Mouse (Mus musculus) lung, adult 2 months (tissue): ENCODE measurements around the gene Mical1. TPM values are rescaled to one million over a fixed set of nuclear protein-coding genes. Genes with fewer than 3 reads are reported as not detected.

Source experiments
- DNase-seq: peaks from one replicate; pipeline ENCODE4 v3.0.0; 2022
- H3K4me1 ChIP-seq: fragments of 200-500 bp; 2 replicates; pipeline ENCODE4 v1.6.1; 2011; ENCODE audit warnings: low read length; ENCODE audit not compliant: control insufficient read depth, insufficient read depth
- H3K4me3 ChIP-seq: fragments of 200-500 bp; replicated peaks from 2 replicates; pipeline ENCODE3; 2011; ENCODE audit warnings: low read depth, mild to moderate bottlenecking, control low read depth, low read length; ENCODE audit errors: extremely low read depth
- CTCF ChIP-seq: fragments of 200-500 bp; IDR thresholded peaks from 2 replicates; pipeline ENCODE4 v1.5.1; 2011; ENCODE audit warnings: mild to moderate bottlenecking, low read length, control low read depth; ENCODE audit not compliant: insufficient read depth
- POLR2A ChIP-seq: fragments of 200-500 bp; IDR thresholded peaks from 2 replicates; pipeline ENCODE4 v1.6.1; 2011; ENCODE audit warnings: low read depth, mild to moderate bottlenecking, control low read depth, low read length, borderline replicate concordance; ENCODE audit errors: extremely low read depth
- WGBS: fragments of 180-500 bp; shearing (Covaris S2); methylation state at CpG from one replicate; pipeline ENCODE4 v1.1.7; 2018; 5-methylcytosine and 5-hydroxymethylcytosine counted together
- polyA plus RNA-seq: library from polyadenylated mRNA; depleted of rRNA; stranded (reverse); fragments of >200 nt; gene quantifications from 2 replicates; pipeline ENCODE4 v1.2.3, GENCODE M21; 2012; rRNA removed

The Mical1 gene
- polyA plus RNA-seq: 56.3 and 70.7 TPM in 2 replicates

DNA sequence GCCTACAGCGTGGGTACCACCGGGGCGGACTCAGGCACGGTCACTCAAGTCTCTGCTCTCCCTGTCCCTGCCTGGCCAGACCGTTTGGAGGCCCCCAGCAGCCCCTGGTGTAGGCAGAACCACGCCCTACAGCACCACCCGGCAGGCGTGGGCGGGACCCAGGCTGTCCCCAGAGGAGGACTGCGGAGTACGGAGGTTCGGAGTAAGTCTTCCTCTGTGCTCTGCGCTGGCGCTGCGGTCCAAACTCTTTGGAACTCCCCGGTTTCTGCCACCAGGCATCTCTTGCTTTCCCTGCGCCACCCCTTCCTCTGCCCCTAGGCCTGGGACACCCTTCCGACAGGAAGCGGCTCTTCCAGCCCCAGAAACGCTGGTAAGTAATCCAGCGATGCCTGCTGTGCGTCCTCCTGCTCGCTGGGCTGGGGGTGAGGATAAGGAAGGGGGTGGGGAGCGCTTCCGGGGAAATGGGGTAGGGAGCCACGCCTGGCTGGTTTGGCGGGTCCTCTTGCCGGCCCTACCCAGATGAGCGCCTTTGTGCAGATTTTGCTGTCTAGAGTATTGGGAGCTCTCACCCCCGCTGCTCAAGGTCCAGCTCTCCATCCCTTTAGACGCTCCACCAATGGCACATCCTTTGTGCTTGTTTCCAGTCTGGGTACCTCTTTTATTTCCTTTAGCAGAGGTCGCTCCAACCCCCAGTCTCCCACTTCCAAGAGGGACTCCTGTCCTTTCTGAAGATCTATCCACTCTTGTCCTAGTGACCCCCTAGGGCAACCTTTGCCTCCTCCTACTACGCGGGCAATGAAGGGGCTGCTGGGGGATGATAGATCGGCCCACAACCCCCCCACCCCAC lies at the start of gene Mical1:
Gene Mical1 (plus strand): TSS at position 144 of the 847 bp plus-strand sequence.
- TF ChIP-seq POLR2A (peak; percentile 71; the same call in 1 of the 2 replicates), CTCF (no peak)
- peak; percentile 77 for DNase-seq
- WGBS: under 1% methylated on average over 35 of the region's 35 CpGs
- Histone ChIP-seq H3K4me1 (peaks cover 10% of the 10 kb centered on the region), H3K4me3 (peak within 1 kb of the TSS; percentile 76)

DNA sequence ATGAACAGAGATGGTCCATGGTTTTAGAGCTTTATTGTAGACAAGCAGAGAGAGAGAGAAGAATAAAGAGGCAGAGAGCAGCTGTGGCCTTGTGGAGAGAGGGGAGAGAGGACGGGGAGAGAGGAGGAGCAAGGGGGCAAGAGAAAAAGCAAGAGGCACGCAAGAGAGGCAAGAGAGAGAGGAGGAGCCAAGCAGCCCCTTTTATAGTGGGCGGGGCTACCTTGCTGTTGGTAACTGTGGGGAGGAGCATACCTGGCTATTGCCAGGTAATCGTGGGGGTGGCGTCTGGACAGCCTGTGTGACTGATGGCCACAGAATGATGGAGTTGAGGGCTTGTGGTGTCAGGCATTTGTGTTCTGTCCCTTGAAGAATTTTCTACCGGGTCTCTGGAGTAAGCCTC lies 49.7 kb upstream of the Mical1 start:
- no peaks in the 10 kb centered on the region for H3K4me1 ChIP-seq
- no peak overlapping the region for H3K4me3 ChIP-seq
- no peak for TF ChIP-seq CTCF
- TF ChIP-seq POLR2A: no peak
- no peak for DNase-seq
- WGBS: 58% methylated on average over 6 of the region's 6 CpGs

DNA sequence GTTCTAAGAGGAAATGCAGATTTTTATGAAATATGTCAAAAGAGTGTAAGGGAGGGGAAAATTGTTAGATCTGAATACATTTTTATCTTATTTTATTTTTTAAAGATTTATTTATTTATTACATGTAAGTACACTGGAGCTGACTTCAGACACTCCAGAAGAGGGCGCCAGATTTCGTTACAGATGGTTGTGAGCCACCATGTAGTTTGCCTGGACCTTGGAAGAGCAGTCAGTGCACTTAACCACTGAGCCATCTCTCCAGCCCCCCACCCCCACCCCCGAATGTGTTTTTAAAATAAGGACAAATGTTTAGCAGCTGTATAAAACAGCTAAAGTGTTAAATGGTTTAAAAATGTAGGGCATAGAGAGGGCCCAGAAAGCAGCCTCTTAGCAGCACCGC lies 41.5 kb upstream of the Mical1 start:
- no peaks in the 10 kb centered on the region for H3K4me1 ChIP-seq
- DNase-seq: peak; percentile 36
- no peak overlapping the region for H3K4me3 ChIP-seq
- TF ChIP-seq POLR2A: no peak
- peak; percentile 48; the same call in 1 of the 2 replicates for TF ChIP-seq CTCF
- 31% methylated on average over 4 of the region's 4 CpGs for whole genome bisulfite sequencing

- DNase-seq: no peak
- no peak overlapping the region for H3K4me3 ChIP-seq
- TF ChIP-seq POLR2A: no peak
- no peak for TF ChIP-seq CTCF
- H3K4me1 ChIP-seq: no peaks in the 10 kb centered on the region
- WGBS: 31% methylated on average over 3 of the region's 3 CpGs
These were observed 41.0 kb upstream of the Mical1 start for GRCm38 (mm10) chr10:41435141-41435540.

DNA sequence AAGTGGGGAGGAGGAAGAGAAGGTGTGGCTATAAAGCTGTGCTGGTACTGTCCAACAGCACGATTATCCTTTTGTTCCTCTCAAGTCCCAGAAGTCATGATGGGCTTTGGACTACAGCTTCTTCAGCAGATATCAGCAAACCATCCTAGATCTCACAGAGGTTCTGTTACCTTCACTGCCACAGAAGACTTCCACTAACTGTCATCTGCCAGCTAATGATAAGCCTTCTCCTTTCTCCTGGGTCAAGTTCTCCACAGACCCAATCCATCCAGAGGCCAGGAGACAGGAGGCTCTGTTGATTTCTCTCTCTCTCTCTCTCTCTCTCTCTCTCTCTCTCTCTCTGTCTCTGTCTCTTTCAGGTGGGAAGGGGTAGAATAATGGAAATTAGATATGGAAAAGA lies 27.9 kb upstream of the Mical1 start:
- no peak for DNase-seq
- H3K4me1 ChIP-seq: no peaks in the 10 kb centered on the region; the same call in none of the 2 replicates
- 57% methylated on average over 1 of the region's 1 CpGs for WGBS
- TF ChIP-seq CTCF (no peak), POLR2A (no peak)
- H3K4me3 ChIP-seq: no peak overlapping the region

DNA sequence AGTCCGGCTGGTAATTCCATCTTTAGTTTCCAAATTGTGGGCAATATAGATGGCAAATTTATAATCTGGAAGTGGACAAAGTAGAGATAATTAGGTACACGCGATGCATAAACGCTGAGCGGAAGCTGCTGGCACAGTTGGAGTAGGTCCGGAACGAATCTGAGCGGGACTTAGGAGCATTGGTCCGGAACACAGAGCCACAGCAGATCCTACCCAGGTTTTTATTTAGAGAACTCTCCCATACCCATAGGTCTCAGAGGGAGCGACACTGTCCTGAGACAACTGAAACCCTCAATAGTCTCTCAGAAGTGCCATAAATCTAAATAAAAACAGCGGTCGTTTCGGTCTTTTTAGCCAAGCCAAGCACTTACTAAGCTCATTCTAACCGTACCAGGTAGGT lies 26.4 kb upstream of the Mical1 start:
- no peaks in the 10 kb centered on the region; the same call in none of the 2 replicates for H3K4me1 ChIP-seq
- TF ChIP-seq POLR2A (no peak), CTCF (no peak)
- H3K4me3 ChIP-seq: peak overlapping the region; percentile 76
- no peak for DNase-seq
- 10% methylated on average over 14 of the region's 14 CpGs for WGBS

GRCm38 (mm10) chr10:41450137-41450670 lies 25.9 kb upstream of the Mical1 start, which contains the start of gene Zbtb24:
Gene Zbtb24 (plus strand): TSS chr10:41450383.
- TF ChIP-seq POLR2A: no peak
- TF ChIP-seq CTCF: no peak
- peak; percentile 96 for DNase-seq
- peak within 1 kb of the TSS; percentile 76 for H3K4me3 ChIP-seq
- H3K4me1 ChIP-seq: no peaks in the 10 kb centered on the region; the same call in none of the 2 replicates
- under 1% methylated on average over 49 of the region's 49 CpGs for WGBS

- TF ChIP-seq POLR2A (no peak), CTCF (no peak)
- 41% methylated on average over 18 of the region's 18 CpGs for WGBS
- H3K4me1 ChIP-seq: no peaks in the 10 kb centered on the region; the same call in none of the 2 replicates
- peak overlapping the region; percentile 76 for H3K4me3 ChIP-seq
- peak; percentile 9 for DNase-seq
These were observed 25.2 kb upstream of the Mical1 start for GRCm38 (mm10) chr10:41450780-41451522.

DNA sequence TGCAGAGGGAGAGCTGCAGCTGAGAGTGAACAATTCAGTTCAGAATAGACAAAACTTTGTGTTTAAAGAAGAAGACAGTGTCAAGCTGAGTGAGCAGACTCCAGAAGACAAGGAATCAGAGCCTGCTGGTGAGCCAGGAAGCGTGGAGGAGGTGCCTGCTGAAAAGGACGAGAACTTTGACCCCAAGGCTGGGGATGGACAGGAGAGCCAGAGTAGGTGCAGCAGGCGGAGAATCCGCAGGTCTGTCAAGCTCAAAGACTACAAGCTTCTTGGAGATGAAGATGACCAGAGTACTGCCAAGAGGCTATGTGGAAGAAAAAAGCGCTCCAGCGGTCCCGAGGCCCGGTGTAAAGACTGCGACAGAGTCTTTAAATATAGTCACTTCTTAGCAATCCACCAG lies 24.5 kb upstream of the Mical1 start:
- TF ChIP-seq CTCF: no peak
- TF ChIP-seq POLR2A: no peak
- H3K4me1 ChIP-seq: no peaks in the 10 kb centered on the region; the same call in none of the 2 replicates
- WGBS: 96% methylated on average over 9 of the region's 9 CpGs
- H3K4me3 ChIP-seq: no peak overlapping the region
- no peak for DNase-seq
